In the genomic region with DNA sequence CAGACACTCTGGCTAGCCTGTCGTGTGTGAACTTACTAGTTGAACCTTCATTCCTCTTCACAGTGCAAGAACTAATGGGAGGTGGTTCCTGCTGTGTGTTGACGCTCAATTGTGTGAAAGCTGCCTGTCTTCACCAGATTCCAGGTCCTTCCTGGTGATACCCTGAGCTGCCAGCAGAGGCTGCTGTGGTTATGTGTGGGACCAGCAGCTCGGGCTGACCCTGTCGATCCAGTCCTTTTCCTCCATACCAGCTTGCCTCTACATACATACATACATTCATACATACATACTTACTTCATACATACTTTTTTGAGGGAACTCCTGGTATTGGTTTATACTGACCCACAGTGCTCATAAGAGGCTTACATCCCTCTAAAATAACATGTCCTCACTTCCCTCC, we compare ENCODE assay signal across 8 mouse cellular contexts. TPM values are rescaled to one million over a fixed set of nuclear protein-coding genes. Genes with fewer than 3 reads are reported as not detected.
DNase-seq lines count a peak whose midpoint lies in the region; ATAC-seq and TF ChIP-seq lines count a peak whose summit lies in the region.

No protein-coding gene starts in this region.

- peaks cover 10% of the 10 kb centered on the region for H3K79me2 ChIP-seq in CH12.LX (replicated peaks; ENCODE audit: control insufficient read depth, extremely low read depth, insufficient read depth, poor library complexity, severe bottlenecking)

- peak; percentile 49; the same call in 1 of the 2 replicates for ATAC-seq in heart, embryonic 12.5 days (ENCODE audit: insufficient number of reproducible peaks, low FRiP score)
- peak; percentile 29; the same call in 1 of the 2 replicates for ATAC-seq in liver, embryonic 15.5 days (ENCODE audit: insufficient read depth)
- ATAC-seq in neural tube, embryonic 15.5 days (ENCODE audit: low FRiP score), result peak; percentile 53; the same call in 1 of the 2 replicates

- DNase-seq in CH12.LX (ENCODE audit: extremely low read depth), result peak; percentile 49
- peak; percentile 79 for DNase-seq in adrenal gland, adult 2 months
- peak; percentile 76 for DNase-seq in embryonic facial prominence, embryonic 10.5 days (ENCODE audit: low spot score)
- DNase-seq in kidney, postnatal 25 days, result peak; percentile 84 to 90
- peak; percentile 57 to 75 for DNase-seq in urinary bladder, postnatal 36 days (ENCODE audit: low spot score in 2 of 2)

- in situ Hi-C loops in CH12.LX (cut with MboI; ENCODE audit: low pct_ligation_motif_present, low pct_unique_long_range_greater_than_20kb, low sequenced_read_pairs), result no loop called here

- TF ChIP-seq EP300 in CH12.LX (IDR thresholded peaks at IDR 0.05; ENCODE audit: low read length), result no peak

- peak; percentile 72 for TF ChIP-seq RAD21 in CH12.LX (IDR thresholded peaks at IDR 0.05; ENCODE audit: low read depth, low read length)

- H3K36me3 ChIP-seq in CH12.LX (replicated peaks in 1 of 2; ENCODE audit: control insufficient read depth in 1 of 2, insufficient read depth in 1 of 2, low read length in 1 of 2), result peaks cover 81 to 95% of the 10 kb centered on the region in 2 experiments
- H3K36me3 ChIP-seq in embryonic facial prominence, embryonic 10.5 days (replicated peaks), result peaks cover 86% of the 10 kb centered on the region
- peaks cover 69% of the 10 kb centered on the region for H3K36me3 ChIP-seq in heart, embryonic 12.5 days
- peaks cover 88% of the 10 kb centered on the region for H3K36me3 ChIP-seq in liver, embryonic 15.5 days (replicated peaks)
- H3K36me3 ChIP-seq in neural tube, embryonic 15.5 days, result peaks cover 67% of the 10 kb centered on the region

- no peak overlapping the region for H3K4me3 ChIP-seq in CH12.LX (replicated peaks in 1 of 3; ENCODE audit: low read depth in 2 of 3, low read length in 2 of 3, poor library complexity in 1 of 3)
- H3K4me3 ChIP-seq in embryonic facial prominence, embryonic 10.5 days, result no peak overlapping the region
- H3K4me3 ChIP-seq in heart, embryonic 12.5 days, result no peak overlapping the region
- H3K4me3 ChIP-seq in liver, embryonic 15.5 days (replicated peaks), result no peak overlapping the region
- no peak overlapping the region for H3K4me3 ChIP-seq in neural tube, embryonic 15.5 days (replicated peaks)

- no peaks in the 10 kb centered on the region for H3K9me3 ChIP-seq in CH12.LX (replicated peaks; ENCODE audit: low read length)
- H3K9me3 ChIP-seq in embryonic facial prominence, embryonic 10.5 days, result no peaks in the 10 kb centered on the region
- no peaks in the 10 kb centered on the region for H3K9me3 ChIP-seq in heart, embryonic 12.5 days (replicated peaks)
- H3K9me3 ChIP-seq in liver, embryonic 15.5 days (replicated peaks), result no peaks in the 10 kb centered on the region
- no peaks in the 10 kb centered on the region for H3K9me3 ChIP-seq in neural tube, embryonic 15.5 days (replicated peaks)

- dilution Hi-C loops in CH12.LX (cut with MboI; ENCODE audit: extremely low pct_ligation_motif_present, extremely low pct_unique_long_range_greater_than_20kb, low sequenced_read_pairs), result no loop called here

- TF ChIP-seq CTCF in CH12.LX (conservative IDR thresholded peaks at IDR 0.05 in 1 of 2, IDR thresholded peaks at IDR 0.05 in 1 of 2; ENCODE audit: low read depth in 2 of 2, low read length in 2 of 2), result peak; percentile 84

- H3K9ac ChIP-seq in CH12.LX (ENCODE audit: insufficient read depth, low read depth), result no peak overlapping the region
- H3K9ac ChIP-seq in heart, embryonic 12.5 days, result no peak overlapping the region
- H3K9ac ChIP-seq in liver, embryonic 15.5 days, result no peak overlapping the region
- no peak overlapping the region for H3K9ac ChIP-seq in neural tube, embryonic 15.5 days (replicated peaks)

- peaks cover 0 to 13% of the 10 kb centered on the region in 2 experiments; a peak in 1 of 4 replicates for H3K4me1 ChIP-seq in CH12.LX (ENCODE audit: control insufficient read depth in 1 of 2, insufficient read depth in 2 of 2)
- H3K4me1 ChIP-seq in embryonic facial prominence, embryonic 10.5 days, result no peaks in the 10 kb centered on the region
- 0 out of 2 replicates have a peak, but pooled peaks cover under 1% of the 10 kb centered on the region for H3K4me1 ChIP-seq in heart, embryonic 12.5 days (replicated peaks)
- peaks cover 13% of the 10 kb centered on the region for H3K4me1 ChIP-seq in liver, embryonic 15.5 days (replicated peaks)
- H3K4me1 ChIP-seq in neural tube, embryonic 15.5 days, result 0 out of 2 replicates have a peak, but pooled peaks cover under 1% of the 10 kb centered on the region

- no peak; the same call in 1 of the 2 replicates for TF ChIP-seq POLR2A in CH12.LX (IDR thresholded peaks at IDR 0.05; ENCODE audit: low read depth, low read length)

- no peak overlapping the region for H3K4me2 ChIP-seq in CH12.LX (ENCODE audit: insufficient read depth, low read depth, poor library complexity, severe bottlenecking)
- H3K4me2 ChIP-seq in heart, embryonic 12.5 days, result no peak overlapping the region
- H3K4me2 ChIP-seq in liver, embryonic 15.5 days, result no peak overlapping the region
- no peak overlapping the region for H3K4me2 ChIP-seq in neural tube, embryonic 15.5 days

- WGBS in embryonic facial prominence, embryonic 10.5 days, result 23% methylated on average over 4 of the region's 4 CpGs
- WGBS in heart, embryonic 12.5 days, result 11% methylated on average over 4 of the region's 4 CpGs
- WGBS in liver, embryonic 15.5 days (ENCODE audit: insufficient replicate concordance), result 29% methylated on average over 4 of the region's 4 CpGs
- whole genome bisulfite sequencing in neural tube, embryonic 15.5 days, result 11% methylated on average over 4 of the region's 4 CpGs

- H3K27ac ChIP-seq in CH12.LX (ENCODE audit: insufficient read depth, low read depth), result no peak overlapping the region
- H3K27ac ChIP-seq in embryonic facial prominence, embryonic 10.5 days (replicated peaks), result no peak overlapping the region
- no peak overlapping the region for H3K27ac ChIP-seq in heart, embryonic 12.5 days (ENCODE audit: poor library complexity, severe bottlenecking)
- H3K27ac ChIP-seq in liver, embryonic 15.5 days (replicated peaks), result no peak overlapping the region
- no peak overlapping the region for H3K27ac ChIP-seq in neural tube, embryonic 15.5 days (replicated peaks)

- no peaks in the 10 kb centered on the region for H3K27me3 ChIP-seq in CH12.LX (replicated peaks)
- no peaks in the 10 kb centered on the region for H3K27me3 ChIP-seq in embryonic facial prominence, embryonic 10.5 days (replicated peaks; ENCODE audit: low read depth, poor library complexity, severe bottlenecking)
- H3K27me3 ChIP-seq in heart, embryonic 12.5 days (replicated peaks), result no peaks in the 10 kb centered on the region
- no peaks in the 10 kb centered on the region for H3K27me3 ChIP-seq in liver, embryonic 15.5 days
- no peaks in the 10 kb centered on the region for H3K27me3 ChIP-seq in neural tube, embryonic 15.5 days (replicated peaks)

RNA-seq across cellular contexts. Expression of a gene that starts 1.3 kb away (rescaled TPM):
- total RNA-seq in CH12.LX (2012; rRNA removed) (5.0 and 5.5 TPM in 2 replicates), CH12.LX (2014; rRNA removed) (3.6 and 4.3 TPM in 2 replicates)
- polyA plus RNA-seq in CH12.LX (2012; ENCODE audit: insufficient read length, low read depth), result 10.7 and 12.1 TPM in 2 replicates
- total RNA-seq in adrenal gland, adult 2 months (2021), result 1 to 10 TPM; 4.9 to 5.5 TPM
- 6.3 and 7.7 TPM in 2 replicates for polyA plus RNA-seq in adrenal gland, adult 2 months (2012; rRNA removed)
- 2.6 and 3.4 TPM in 2 replicates for polyA plus RNA-seq in embryonic facial prominence, embryonic 10.5 days (2016; fragmentation: Nextera tagmentation; extraction: Ambion mirVana)
- 1.3 and 1.5 TPM in 2 replicates for polyA plus RNA-seq in heart, embryonic 12.5 days (2016; fragmentation: Nextera tagmentation; extraction: Ambion mirVana)
- 1.4 and 1.5 TPM in 2 replicates for polyA plus RNA-seq in liver, embryonic 15.5 days (2015; fragmentation: Nextera tagmentation; extraction: Ambion mirVana)
- 1.5 and 1.7 TPM in 2 replicates for polyA plus RNA-seq in neural tube, embryonic 15.5 days (2015; fragmentation: Nextera tagmentation; extraction: Ambion mirVana)

RNA-seq across cellular contexts. Expression of a gene that starts 6.8 kb away (rescaled TPM):
- total RNA-seq in CH12.LX (2012; rRNA removed) (0.25 and 0.29 TPM in 2 replicates), CH12.LX (2014; rRNA removed) (0.28 and 0.30 TPM in 2 replicates)
- polyA plus RNA-seq in CH12.LX (2012; ENCODE audit: insufficient read length, low read depth), result 0.86 and 0.99 TPM in 2 replicates
- 10 to 100 TPM; 48.4 to 76.6 TPM for total RNA-seq in adrenal gland, adult 2 months (2021)
- polyA plus RNA-seq in adrenal gland, adult 2 months (2012; rRNA removed), result 69.3 and 101 TPM in 2 replicates
- 0.04 TPM in 1 of 2 replicates, not detected in the other for polyA plus RNA-seq in embryonic facial prominence, embryonic 10.5 days (2016; fragmentation: Nextera tagmentation; extraction: Ambion mirVana)
- 0.06 and 0.17 TPM in 2 replicates for polyA plus RNA-seq in heart, embryonic 12.5 days (2016; fragmentation: Nextera tagmentation; extraction: Ambion mirVana)
- polyA plus RNA-seq in liver, embryonic 15.5 days (2015; fragmentation: Nextera tagmentation; extraction: Ambion mirVana), result 0.06 TPM in 1 of 2 replicates, not detected in the other
- polyA plus RNA-seq in neural tube, embryonic 15.5 days (2015; fragmentation: Nextera tagmentation; extraction: Ambion mirVana), result 0.20 and 0.38 TPM in 2 replicates

RNA-seq across cellular contexts. Expression of a gene that starts 7.6 kb away (rescaled TPM):
- 86.1 and 108 TPM in 2 replicates for total RNA-seq in CH12.LX (2012; rRNA removed)
- 199 and 208 TPM in 2 replicates for total RNA-seq in CH12.LX (2014; rRNA removed)
- 496 and 527 TPM in 2 replicates for polyA plus RNA-seq in CH12.LX (2012; ENCODE audit: insufficient read length, low read depth)
- 100 to 1,000 TPM; 129 to 161 TPM for total RNA-seq in adrenal gland, adult 2 months (2021)
- polyA plus RNA-seq in adrenal gland, adult 2 months (2012; rRNA removed), result 31.7 and 45.2 TPM in 2 replicates
- 189 and 203 TPM in 2 replicates for polyA plus RNA-seq in embryonic facial prominence, embryonic 10.5 days (2016; fragmentation: Nextera tagmentation; extraction: Ambion mirVana)
- 131 and 136 TPM in 2 replicates for polyA plus RNA-seq in heart, embryonic 12.5 days (2016; fragmentation: Nextera tagmentation; extraction: Ambion mirVana)
- 189 and 190 TPM in 2 replicates for polyA plus RNA-seq in liver, embryonic 15.5 days (2015; fragmentation: Nextera tagmentation; extraction: Ambion mirVana)
- polyA plus RNA-seq in neural tube, embryonic 15.5 days (2015; fragmentation: Nextera tagmentation; extraction: Ambion mirVana), result 108 and 123 TPM in 2 replicates

RNA-seq across cellular contexts. Expression of a gene that starts 21.5 kb away (rescaled TPM):
- total RNA-seq in CH12.LX (2012; rRNA removed) (280 and 282 TPM in 2 replicates), CH12.LX (2014; rRNA removed) (207 and 224 TPM in 2 replicates)
- 177 and 237 TPM in 2 replicates for polyA plus RNA-seq in CH12.LX (2012; ENCODE audit: insufficient read length, low read depth)
- 100 to 1,000 TPM; 107 to 160 TPM for total RNA-seq in adrenal gland, adult 2 months (2021)
- 81.6 and 126 TPM in 2 replicates for polyA plus RNA-seq in adrenal gland, adult 2 months (2012; rRNA removed)
- 141 and 154 TPM in 2 replicates for polyA plus RNA-seq in embryonic facial prominence, embryonic 10.5 days (2016; fragmentation: Nextera tagmentation; extraction: Ambion mirVana)
- 141 TPM in 2 replicates for polyA plus RNA-seq in heart, embryonic 12.5 days (2016; fragmentation: Nextera tagmentation; extraction: Ambion mirVana)
- 94.0 and 97.1 TPM in 2 replicates for polyA plus RNA-seq in liver, embryonic 15.5 days (2015; fragmentation: Nextera tagmentation; extraction: Ambion mirVana)
- polyA plus RNA-seq in neural tube, embryonic 15.5 days (2015; fragmentation: Nextera tagmentation; extraction: Ambion mirVana), result 172 and 175 TPM in 2 replicates

RNA-seq across cellular contexts. Expression of a gene that starts 43.8 kb away (rescaled TPM):
- total RNA-seq in CH12.LX (2012; rRNA removed) (0.08 TPM in 1 of 2 replicates, not detected in the other), CH12.LX (2014; rRNA removed) (not detected in 2 replicates)
- polyA plus RNA-seq in CH12.LX (2012; ENCODE audit: insufficient read length, low read depth), result not detected in 2 replicates
- total RNA-seq in adrenal gland, adult 2 months (2021), result 10 to 100 TPM in 1 of 2 experiments, 1 to 10 TPM in 1; 1.8 to 24.0 TPM
- 0.13 and 0.26 TPM in 2 replicates for polyA plus RNA-seq in adrenal gland, adult 2 months (2012; rRNA removed)
- polyA plus RNA-seq in embryonic facial prominence, embryonic 10.5 days (2016; fragmentation: Nextera tagmentation; extraction: Ambion mirVana), result not detected in 2 replicates
- polyA plus RNA-seq in heart, embryonic 12.5 days (2016; fragmentation: Nextera tagmentation; extraction: Ambion mirVana), result not detected in 2 replicates
- not detected in 2 replicates for polyA plus RNA-seq in liver, embryonic 15.5 days (2015; fragmentation: Nextera tagmentation; extraction: Ambion mirVana)
- not detected in 2 replicates for polyA plus RNA-seq in neural tube, embryonic 15.5 days (2015; fragmentation: Nextera tagmentation; extraction: Ambion mirVana)

Comparison
In these comparisons a context has a peak if more than half of its experiments do, and no peak if none do; other contexts are left out.
1. RNA of a gene that starts 6.8 kb away (polyA plus RNA-seq): 69.3 to 101 TPM in adrenal gland, adult 2 months; 0.86 to 0.99 TPM in CH12.LX, 0.20 to 0.38 TPM in neural tube, embryonic 15.5 days, 0.06 to 0.17 TPM in heart, embryonic 12.5 days, 0.06 TPM in liver, embryonic 15.5 days and 0.04 TPM in embryonic facial prominence, embryonic 10.5 days; every median in the first group is over 10 times any median in the second.
2. Peak in every context shown above with its lines, with median percentiles within 50 percentile points of each other: DNase-seq and ATAC-seq.